Mouse (Mus musculus) forebrain, postnatal 0 days (tissue): ENCODE data around the gene Igsf10. TPM values are rescaled to one million over a fixed set of nuclear protein-coding genes. Genes with fewer than 3 reads are reported as not detected.

Experiments
- ATAC-seq: fragments of 200-750 bp; cut with Nextera tagmentation; 2 replicates; pipeline ENCODE4 v1.8.0; 2017; ENCODE audit warnings: mild to moderate bottlenecking, moderate library complexity
- DNase-seq: peaks from one replicate; pipeline ENCODE4 v3.0.0-alpha.2; 2015
- H3K27ac ChIP-seq: fragments of 300-500 bp; sonication (generic); 2 replicates; pipeline ENCODE4 v1.5.1; 2014; ENCODE audit warnings: low read depth, mild to moderate bottlenecking, antibody characterized with exemption, low read length, moderate library complexity, mixed read lengths
- H3K27me3 ChIP-seq: fragments of 300-500 bp; sonication (generic); 2 replicates; pipeline ENCODE4 v1.6.1; 2014; ENCODE audit warnings: mild to moderate bottlenecking, low read length, mixed read lengths; ENCODE audit not compliant: insufficient read depth
- H3K36me3 ChIP-seq: fragments of 300-500 bp; sonication (generic); 2 replicates; pipeline ENCODE4 v1.6.1; 2014; ENCODE audit warnings: mild to moderate bottlenecking, moderate library complexity; ENCODE audit not compliant: insufficient read depth
- H3K4me1 ChIP-seq: fragments of 300-500 bp; sonication (generic); 2 replicates; pipeline ENCODE4 v1.6.1; 2014; ENCODE audit warnings: antibody characterized with exemption; ENCODE audit not compliant: insufficient read depth
- H3K4me2 ChIP-seq: fragments of 300-500 bp; sonication (generic); 2 replicates; pipeline ENCODE4 v1.6.1; 2014; ENCODE audit warnings: low read depth, mild to moderate bottlenecking, moderate library complexity
- H3K4me3 ChIP-seq: fragments of 300-500 bp; sonication (generic); 2 replicates; pipeline ENCODE4 v1.5.1; 2014; ENCODE audit warnings: low read depth, low read length, mixed read lengths
- H3K9ac ChIP-seq: fragments of 300-500 bp; sonication (generic); 2 replicates; pipeline ENCODE4 v1.6.1; 2014; ENCODE audit warnings: mild to moderate bottlenecking
- H3K9me3 ChIP-seq: fragments of 300-500 bp; sonication (generic); 2 replicates; pipeline ENCODE4 v1.6.1; 2016; ENCODE audit warnings: low read length
- CTCF ChIP-seq: sonication (generic); IDR thresholded peaks from 2 replicates; pipeline ENCODE4 v1.5.1; 2016; ENCODE audit warnings: antibody characterized with exemption, control low read depth, low read depth
- WGBS: fragments of 180-500 bp; shearing (Covaris S2); extraction: QIAGEN DNeasy Blood & Tissue Kit; methylation state at CpG from one replicate; pipeline ENCODE4 v1.1.7; 2014; 5-methylcytosine and 5-hydroxymethylcytosine counted together
- polyA plus RNA-seq: library from polyadenylated mRNA; unstranded; fragments of >200 nt; fragmentation: Nextera tagmentation; extraction: Ambion mirVana; gene quantifications from 2 replicates; pipeline ENCODE4 v1.2.1, GENCODE M21; 2015
- total RNA-seq: library from RNA; depleted of rRNA; stranded (reverse); fragments of >200 nt; gene quantifications from 2 replicates; pipeline ENCODE4 v1.2.3, GENCODE M21; 2014; rRNA removed

Igsf10 gene
- total and polyA plus RNA-seq, 2 experiments from 2014 or later: 3.0 to 6.2 TPM

DNA sequence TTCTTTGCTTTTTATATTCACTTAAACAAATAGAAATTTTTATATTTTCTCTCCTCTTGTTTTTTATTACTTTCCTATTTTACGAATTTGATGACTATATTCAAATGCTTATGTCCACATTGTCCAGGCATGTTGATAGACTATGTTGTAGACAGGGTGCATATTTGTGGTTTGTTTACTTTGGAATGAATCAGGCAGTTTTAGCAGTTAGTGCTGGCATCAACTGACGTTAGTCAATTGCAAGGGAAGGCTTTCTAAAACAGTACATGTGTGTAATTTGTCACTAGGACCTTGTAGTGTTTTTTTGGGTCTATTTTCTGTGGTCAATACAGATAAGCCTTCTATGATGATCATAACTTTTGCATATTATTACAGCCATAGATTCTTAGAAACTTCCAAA, 53.6 kb downstream of the Igsf10 start:
- WGBS: 70% methylated on average over 2 of the region's 2 CpGs
- no peak overlapping the region for H3K27ac ChIP-seq
- no peaks in the 10 kb centered on the region for H3K36me3 ChIP-seq
- no peak overlapping the region for H3K4me3 ChIP-seq
- H3K4me1 ChIP-seq: no peaks in the 10 kb centered on the region
- no peak for DNase-seq
- TF ChIP-seq CTCF: no peak
- H3K4me2 ChIP-seq: no peak overlapping the region
- no peak for ATAC-seq
- H3K27me3 ChIP-seq: no peaks in the 10 kb centered on the region
- H3K9ac ChIP-seq: no peak overlapping the region
- H3K9me3 ChIP-seq: no peaks in the 10 kb centered on the region

- H3K9ac ChIP-seq: no peak overlapping the region
- ATAC-seq: no peak
- no peaks in the 10 kb centered on the region for H3K27me3 ChIP-seq
Observed at GRCm38 (mm10) chr3:59278620-59279019, 65.6 kb downstream of the Igsf10 start.

GRCm38 (mm10) chr3:59278254-59278533, 66.0 kb downstream of the Igsf10 start:
- WGBS: 82% methylated on average over 3 of the region's 3 CpGs

More at GRCm38 (mm10) chr3:59278620-59279019, 65.6 kb downstream of the Igsf10 start:
- no peak overlapping the region for H3K4me3 ChIP-seq
- TF ChIP-seq CTCF: no peak
- no peak for DNase-seq
- no peaks in the 10 kb centered on the region for H3K9me3 ChIP-seq
- H3K4me1 ChIP-seq: no peaks in the 10 kb centered on the region
- H3K27ac ChIP-seq: no peak overlapping the region
- H3K4me2 ChIP-seq: no peak overlapping the region
- no peaks in the 10 kb centered on the region for H3K36me3 ChIP-seq

DNA sequence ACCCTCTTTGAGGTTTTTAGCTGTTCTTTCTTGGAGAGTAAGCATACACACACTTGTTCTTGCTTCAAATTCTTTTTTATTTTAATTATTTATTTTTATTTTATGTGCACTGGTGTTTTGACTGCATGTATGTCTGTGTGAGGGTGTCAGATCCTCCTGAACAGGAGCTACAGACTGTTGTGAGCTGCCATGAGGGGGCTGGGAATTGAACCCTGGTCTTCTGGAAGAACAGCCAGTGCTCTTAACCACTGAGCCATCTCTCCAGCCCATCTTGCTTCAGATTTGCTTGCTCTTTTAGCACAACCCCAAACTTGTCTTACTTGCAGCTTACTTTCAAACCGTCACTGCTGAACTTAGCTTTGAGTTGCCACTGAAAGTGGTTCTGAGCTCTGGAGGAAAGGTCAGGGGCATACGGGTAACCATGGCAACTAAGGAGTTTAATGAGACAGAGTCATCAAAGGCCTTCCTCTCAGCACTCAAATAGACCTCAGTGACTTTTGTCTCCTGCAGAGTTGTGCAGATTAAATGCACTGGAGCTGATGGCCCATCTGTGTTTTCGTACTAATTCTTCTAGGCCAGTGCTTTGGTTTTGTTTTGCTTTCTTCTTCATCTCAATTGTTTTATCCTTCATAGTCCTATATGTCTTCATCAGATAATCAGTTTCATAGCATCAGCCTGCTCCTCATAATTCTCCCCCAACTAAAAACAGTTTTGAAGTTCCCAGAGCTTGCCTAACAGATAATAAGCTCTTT, 66.5 kb downstream of the Igsf10 start:
- ATAC-seq: peak; percentile 50
- no peak overlapping the region for H3K4me2 ChIP-seq
- H3K36me3 ChIP-seq: no peaks in the 10 kb centered on the region

More at GRCm38 (mm10) chr3:59278254-59278533, 66.0 kb downstream of the Igsf10 start:
- TF ChIP-seq CTCF: no peak
- H3K36me3 ChIP-seq: no peaks in the 10 kb centered on the region
- ATAC-seq (no peak), DNase-seq (no peak)
- no peaks in the 10 kb centered on the region for H3K9me3 ChIP-seq
- H3K27me3 ChIP-seq: no peaks in the 10 kb centered on the region
- no peak overlapping the region for H3K9ac ChIP-seq
- H3K27ac ChIP-seq: no peak overlapping the region
- no peaks in the 10 kb centered on the region for H3K4me1 ChIP-seq
- no peak overlapping the region for H3K4me2 ChIP-seq
- no peak overlapping the region for H3K4me3 ChIP-seq

GRCm38 (mm10) chr3:59270811-59271210, 73.4 kb downstream of the Igsf10 start:
- 89% methylated on average over 6 of the region's 6 CpGs for WGBS
- H3K4me3 ChIP-seq: no peak overlapping the region

More for the DNA sequence above, 66.5 kb downstream of the Igsf10 start:
- Histone ChIP-seq H3K4me1 (no peaks in the 10 kb centered on the region), H3K27ac (no peak overlapping the region), H3K9ac (no peak overlapping the region), H3K4me3 (no peak overlapping the region), H3K9me3 (no peaks in the 10 kb centered on the region), H3K27me3 (no peaks in the 10 kb centered on the region)
- 8% methylated on average over 3 of the region's 3 CpGs for WGBS
- no peak for TF ChIP-seq CTCF
- DNase-seq: no peak

More at GRCm38 (mm10) chr3:59270811-59271210, 73.4 kb downstream of the Igsf10 start:
- ATAC-seq (no peak), DNase-seq (no peak)
- no peak for TF ChIP-seq CTCF
- Histone ChIP-seq H3K9ac (no peak overlapping the region), H3K27ac (no peak overlapping the region), H3K27me3 (no peaks in the 10 kb centered on the region), H3K36me3 (peaks cover 11% of the 10 kb centered on the region), H3K4me2 (no peak overlapping the region), H3K9me3 (no peaks in the 10 kb centered on the region), H3K4me1 (no peaks in the 10 kb centered on the region)

Other genes starting within 250 kb of the Igsf10 start
- gene Gpr171, start 242.6 kb downstream of the Igsf10 start, total RNA-seq: not detected in 2 replicates
- gene Gpr171, start 242.6 kb downstream of the Igsf10 start, polyA plus RNA-seq: 0.08 and 0.24 TPM in 2 replicates
- gene P2ry14, start 190.8 kb downstream of the Igsf10 start, total RNA-seq: 2.2 and 2.6 TPM in 2 replicates
- 3.2 TPM in 2 replicates for gene P2ry14, start 190.8 kb downstream of the Igsf10 start, polyA plus RNA-seq
- gene Gpr87, start 149.3 kb downstream of the Igsf10 start, total RNA-seq: not detected in 2 replicates
- gene Gpr87, start 149.3 kb downstream of the Igsf10 start, polyA plus RNA-seq: not detected in 2 replicates
- gene P2ry13, start 133.5 kb downstream of the Igsf10 start, total RNA-seq: 2.0 and 2.2 TPM in 2 replicates
- gene P2ry13, start 133.5 kb downstream of the Igsf10 start, polyA plus RNA-seq: 1.8 and 2.1 TPM in 2 replicates
- 11.8 and 12.9 TPM in 2 replicates for gene P2ry12, start 81.5 kb downstream of the Igsf10 start, total RNA-seq
- 8.2 and 10.4 TPM in 2 replicates for gene P2ry12, start 81.5 kb downstream of the Igsf10 start, polyA plus RNA-seq